Mouse (Mus musculus): ENCODE results near the gene Ptprs. TPM values are rescaled to one million over a fixed set of nuclear protein-coding genes. Genes with fewer than 3 reads are reported as not detected.

Gene Ptprs
- polyA plus RNA-seq, 1 experiment from 2014 or later, result 115 TPM

Small RNAs within 50 kb of the gene (microRNA-seq; reads per million reads assigned to microRNA genes)
- gene Mir6977, result 1.5 reads per million

Other genes with a start within 250 kb of the Ptprs start
- 10.5 and 14.3 TPM in 2 replicates for gene Fem1a, start 219.7 kb downstream of the Ptprs start, polyA plus RNA-seq (2014; fragmentation: Nextera tagmentation; extraction: Ambion mirVana)
- gene Ticam1, start 199.7 kb downstream of the Ptprs start, polyA plus RNA-seq (2014; fragmentation: Nextera tagmentation; extraction: Ambion mirVana), result 4.1 and 7.2 TPM in 2 replicates
- 65.2 and 68.7 TPM in 2 replicates for gene Plin3, start 183.6 kb downstream of the Ptprs start, polyA plus RNA-seq (2014; fragmentation: Nextera tagmentation; extraction: Ambion mirVana)
- gene Arrdc5, start 176.2 kb downstream of the Ptprs start, polyA plus RNA-seq (2014; fragmentation: Nextera tagmentation; extraction: Ambion mirVana), result not detected in 2 replicates
- 104 and 143 TPM in 2 replicates for gene Uhrf1, start 173.2 kb downstream of the Ptprs start, polyA plus RNA-seq (2014; fragmentation: Nextera tagmentation; extraction: Ambion mirVana)
- gene Kdm4b, start 150.4 kb downstream of the Ptprs start, polyA plus RNA-seq (2014; fragmentation: Nextera tagmentation; extraction: Ambion mirVana), result 22.9 and 33.3 TPM in 2 replicates
- not detected in 2 replicates for gene Znrf4, start 35.9 kb upstream of the Ptprs start, polyA plus RNA-seq (2014; fragmentation: Nextera tagmentation; extraction: Ambion mirVana)
- 1.6 and 1.8 TPM in 2 replicates for gene Gm20219, start 77.9 kb upstream of the Ptprs start, polyA plus RNA-seq (2014; fragmentation: Nextera tagmentation; extraction: Ambion mirVana)
- gene Safb2, start 108.1 kb upstream of the Ptprs start, polyA plus RNA-seq (2014; fragmentation: Nextera tagmentation; extraction: Ambion mirVana), result 53.0 and 72.3 TPM in 2 replicates
- 81.2 and 102 TPM in 2 replicates for gene Safb, start 108.3 kb upstream of the Ptprs start, polyA plus RNA-seq (2014; fragmentation: Nextera tagmentation; extraction: Ambion mirVana)
- gene 2410015M20Rik, start 133.3 kb upstream of the Ptprs start, polyA plus RNA-seq (2014; fragmentation: Nextera tagmentation; extraction: Ambion mirVana), result 234 and 245 TPM in 2 replicates
- 2,148 and 2,776 TPM in 2 replicates for gene Rpl36, start 136.9 kb upstream of the Ptprs start, polyA plus RNA-seq (2014; fragmentation: Nextera tagmentation; extraction: Ambion mirVana)
- 45.9 and 63.2 TPM in 2 replicates for gene Lonp1, start 150.4 kb upstream of the Ptprs start, polyA plus RNA-seq (2014; fragmentation: Nextera tagmentation; extraction: Ambion mirVana)
- 1.2 and 1.3 TPM in 2 replicates for gene Catsperd, start 151.7 kb upstream of the Ptprs start, polyA plus RNA-seq (2014; fragmentation: Nextera tagmentation; extraction: Ambion mirVana)
- gene Ranbp3, start 196.8 kb upstream of the Ptprs start, polyA plus RNA-seq (2014; fragmentation: Nextera tagmentation; extraction: Ambion mirVana), result 80.7 and 107 TPM in 2 replicates
- gene Ndufa11, start 241.3 kb upstream of the Ptprs start, polyA plus RNA-seq (2014; fragmentation: Nextera tagmentation; extraction: Ambion mirVana), result 447 and 572 TPM in 2 replicates
- 17.6 and 23.6 TPM in 2 replicates for gene Vmac, start 241.5 kb upstream of the Ptprs start, polyA plus RNA-seq (2014; fragmentation: Nextera tagmentation; extraction: Ambion mirVana)

All from kidney, embryonic 14.5 days (tissue).